Mouse (Mus musculus): ENCODE results near the gene Smarcal1. TPM values are rescaled to one million over a fixed set of nuclear protein-coding genes. Genes with fewer than 3 reads are reported as not detected.

Gene Smarcal1
- total and polyA plus RNA-seq, 3 experiments = 24.4 to 27.7 TPM; not detected in 1

GRCm38 (mm10) chr1:72606186-72606673 is 23.2 kb downstream of the Smarcal1 start:
- no peaks in the 10 kb centered on the region for H3K9me3 ChIP-seq (replicated peaks; ENCODE audit: insufficient read depth, low read length)
- no peaks in the 10 kb centered on the region for H3K79me2 ChIP-seq (ENCODE audit: control insufficient read depth, insufficient read depth, low read length, poor library complexity)
- no peaks in the 10 kb centered on the region; a peak in 1 of 4 replicates for H3K36me3 ChIP-seq (ENCODE audit: control insufficient read depth in 1 of 2, insufficient read depth in 2 of 2, low read length in 2 of 2)
- no peak overlapping the region for H3K4me3 ChIP-seq (ENCODE audit: control insufficient read depth in 1 of 2, insufficient read depth in 1 of 2, low read depth in 2 of 2, low read length in 2 of 2)
- no peaks in the 10 kb centered on the region for H3K4me1 ChIP-seq (ENCODE audit: control insufficient read depth in 1 of 2, insufficient read depth in 2 of 2, low read length in 2 of 2)
- no peak overlapping the region for H3K27ac ChIP-seq (ENCODE audit: control insufficient read depth, low read depth, low read length)
- no peak for TF ChIP-seq UBTF (IDR thresholded peaks at IDR 0.05; ENCODE audit: borderline replicate concordance, insufficient read depth, low read depth, low read length)
- no peak for TF ChIP-seq ETS1 (IDR thresholded peaks at IDR 0.05; ENCODE audit: low read depth, low read length)
- TF ChIP-seq POLR2AphosphoS2 (IDR thresholded peaks at IDR 0.05; ENCODE audit: low read length) = no peak
- no peak for TF ChIP-seq CHD2 (IDR thresholded peaks at IDR 0.05; ENCODE audit: low read length)
- no peak for TF ChIP-seq MYC (IDR thresholded peaks at IDR 0.05; ENCODE audit: low read depth, low read length)
- no peak for TF ChIP-seq POLR2AphosphoS5 (IDR thresholded peaks at IDR 0.05; ENCODE audit: borderline replicate concordance, low read depth, low read length)
- TF ChIP-seq MYB (IDR thresholded peaks at IDR 0.05; ENCODE audit: low read depth, low read length) = no peak
- no peak for TF ChIP-seq BHLHE40 (IDR thresholded peaks at IDR 0.05; ENCODE audit: borderline replicate concordance, low read depth, low read length)
- no peak for TF ChIP-seq TAL1 (IDR thresholded peaks at IDR 0.05; ENCODE audit: low read length)
- TF ChIP-seq SIN3A (IDR thresholded peaks at IDR 0.05; ENCODE audit: low read length) = no peak
- no peak for TF ChIP-seq MXI1 (IDR thresholded peaks at IDR 0.05; ENCODE audit: low read depth, low read length)
- no peak for TF ChIP-seq ZMIZ1 (IDR thresholded peaks at IDR 0.05; ENCODE audit: low read depth, low read length)
- TF ChIP-seq MEF2A (IDR thresholded peaks at IDR 0.05; ENCODE audit: extremely low read depth, insufficient replicate concordance, low read depth, low read length, poor library complexity, severe bottlenecking) = no peak
- TF ChIP-seq MAZ (IDR thresholded peaks at IDR 0.05; ENCODE audit: low read depth, low read length) = no peak
- TF ChIP-seq GATA1 (IDR thresholded peaks at IDR 0.05; ENCODE audit: low read depth, low read length) = no peak
- no peak for TF ChIP-seq TBP (IDR thresholded peaks at IDR 0.05; ENCODE audit: low read depth, low read length)
- TF ChIP-seq ZNF384 (IDR thresholded peaks at IDR 0.05; ENCODE audit: low read depth, low read length) = no peak
- H3K9ac ChIP-seq (ENCODE audit: control insufficient read depth, low read depth, low read length, poor library complexity, severe bottlenecking) = no peak overlapping the region
- no peak for DNase-seq (ENCODE audit: low read depth, low spot score)
- H3K27me3 ChIP-seq (ENCODE audit: control insufficient read depth in 1 of 2, insufficient read depth in 2 of 2, low read length in 2 of 2) = no peaks in the 10 kb centered on the region

GRCm38 (mm10) chr1:72609129-72609528 is 26.1 kb downstream of the Smarcal1 start:
- DNase-seq (ENCODE audit: low read depth, low spot score) = no peak
- no peaks in the 10 kb centered on the region for H3K9me3 ChIP-seq (replicated peaks; ENCODE audit: insufficient read depth, low read length)
- H3K4me1 ChIP-seq (ENCODE audit: control insufficient read depth in 1 of 2, insufficient read depth in 2 of 2, low read length in 2 of 2) = no peaks in the 10 kb centered on the region
- TF ChIP-seq USF2 (IDR thresholded peaks at IDR 0.05; ENCODE audit: borderline replicate concordance in 1 of 2, insufficient read depth in 1 of 2, low read depth in 1 of 2, low read length in 2 of 2) (no peak), CHD2 (IDR thresholded peaks at IDR 0.05; ENCODE audit: low read length) (no peak), BHLHE40 (IDR thresholded peaks at IDR 0.05; ENCODE audit: borderline replicate concordance, low read depth, low read length) (no peak), ELF1 (IDR thresholded peaks at IDR 0.05; ENCODE audit: low read depth, low read length) (no peak), MYC (IDR thresholded peaks at IDR 0.05; ENCODE audit: low read depth, low read length) (no peak), MAX (IDR thresholded peaks at IDR 0.05; ENCODE audit: low read length) (no peak), RCOR1 (IDR thresholded peaks at IDR 0.05; ENCODE audit: low read depth, low read length) (no peak), ZMIZ1 (IDR thresholded peaks at IDR 0.05; ENCODE audit: low read depth, low read length) (no peak), JUND (IDR thresholded peaks at IDR 0.05; ENCODE audit: low read depth, low read length) (no peak), POLR2AphosphoS2 (IDR thresholded peaks at IDR 0.05; ENCODE audit: low read length) (no peak), MEF2A (IDR thresholded peaks at IDR 0.05; ENCODE audit: extremely low read depth, insufficient replicate concordance, low read depth, low read length, poor library complexity, severe bottlenecking) (no peak), MXI1 (IDR thresholded peaks at IDR 0.05; ENCODE audit: low read depth, low read length) (no peak), ETS1 (IDR thresholded peaks at IDR 0.05; ENCODE audit: low read depth, low read length) (no peak), GABPA (IDR thresholded peaks at IDR 0.05; ENCODE audit: low read depth, low read length) (no peak), SIN3A (IDR thresholded peaks at IDR 0.05; ENCODE audit: low read length) (no peak), MYB (IDR thresholded peaks at IDR 0.05; ENCODE audit: low read depth, low read length) (no peak)
- H3K27ac ChIP-seq (ENCODE audit: control insufficient read depth, low read depth, low read length) = no peak overlapping the region
- H3K4me3 ChIP-seq (ENCODE audit: control insufficient read depth in 1 of 2, insufficient read depth in 1 of 2, low read depth in 2 of 2, low read length in 2 of 2) = no peak overlapping the region
- H3K79me2 ChIP-seq (ENCODE audit: control insufficient read depth, insufficient read depth, low read length, poor library complexity) = no peaks in the 10 kb centered on the region
- no peaks in the 10 kb centered on the region for H3K27me3 ChIP-seq (ENCODE audit: control insufficient read depth in 1 of 2, insufficient read depth in 2 of 2, low read length in 2 of 2)
- no peak overlapping the region for H3K9ac ChIP-seq (ENCODE audit: control insufficient read depth, low read depth, low read length, poor library complexity, severe bottlenecking)
- no peaks in the 10 kb centered on the region; a peak in 2 of 4 replicates for H3K36me3 ChIP-seq (ENCODE audit: control insufficient read depth in 1 of 2, insufficient read depth in 2 of 2, low read length in 2 of 2)
